Mouse (Mus musculus): Measurements from ENCODE around the gene Ptprn2. TPM values are rescaled to one million over a fixed set of nuclear protein-coding genes. Genes with fewer than 3 reads are reported as not detected.
A peak's percentile ranks its signal among the peaks of the same experiment; 100 is the strongest.

The Ptprn2 gene
- polyA plus RNA-seq, 1 experiment from 2014 or later: 7.9 TPM

DNA sequence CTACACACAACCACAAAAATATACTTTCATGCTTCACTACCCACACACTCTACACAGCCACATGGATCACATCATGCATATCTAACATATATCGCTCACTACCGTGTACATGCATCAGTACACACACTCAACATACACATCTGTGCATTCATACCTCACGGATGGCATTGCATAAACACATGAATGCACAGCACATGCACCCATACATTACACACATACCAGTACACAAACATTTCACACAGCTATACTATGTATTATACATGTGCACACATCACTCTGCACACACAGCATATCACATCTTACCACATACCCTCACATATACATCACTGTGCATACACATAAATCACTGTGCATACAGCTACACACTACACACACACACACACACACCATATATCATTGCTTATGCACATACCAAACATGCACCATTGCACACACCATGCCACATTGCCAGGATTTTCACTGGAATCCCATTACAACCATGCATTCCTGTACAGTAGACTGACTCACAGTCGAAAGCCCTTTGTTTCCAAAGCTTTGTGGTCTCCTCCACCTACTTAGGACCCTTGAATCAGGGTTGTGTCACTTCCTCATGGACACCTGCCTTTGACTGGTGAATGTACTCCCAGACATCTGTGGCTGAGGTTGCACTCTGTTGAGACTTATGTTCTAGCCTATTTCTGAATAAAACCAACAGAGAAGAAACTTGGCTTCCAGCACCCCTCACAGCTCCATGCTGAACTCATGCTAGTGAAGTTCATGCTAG is 607.0 kb downstream of the Ptprn2 start:
- 93% methylated on average over 4 of the region's 4 CpGs for WGBS
- no peaks in the 10 kb centered on the region for H3K9me3 ChIP-seq (replicated peaks)
- no peak overlapping the region for H3K4me3 ChIP-seq
- H3K27ac ChIP-seq (replicated peaks): no peak overlapping the region
- DNase-seq (ENCODE audit: low spot score): no peak
- H3K27me3 ChIP-seq (ENCODE audit: low read depth, poor library complexity, severe bottlenecking): peaks cover 5% of the 10 kb centered on the region; the same call in 1 of the 2 replicates
- H3K36me3 ChIP-seq: no peaks in the 10 kb centered on the region
- H3K4me1 ChIP-seq: peaks cover 4% of the 10 kb centered on the region

DNA sequence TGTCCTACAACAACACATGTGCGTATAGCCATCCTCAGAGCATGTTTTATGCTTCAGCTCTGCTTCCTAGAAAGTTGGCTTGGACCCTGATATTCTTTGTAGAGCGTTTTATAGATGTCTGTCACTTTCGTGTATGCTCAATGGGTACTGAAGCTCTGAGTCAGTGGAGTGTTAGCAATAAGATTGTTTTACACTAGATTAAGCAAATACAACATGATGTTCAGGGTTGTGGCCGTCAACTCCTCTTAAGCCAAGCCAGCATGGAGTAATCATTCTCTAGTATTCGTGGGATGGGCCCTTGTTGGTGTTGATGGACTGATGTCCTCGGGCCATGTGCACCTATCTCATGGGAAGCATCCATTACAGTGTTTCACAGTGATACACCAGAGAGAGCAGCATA is 610.4 kb downstream of the Ptprn2 start:
- no peaks in the 10 kb centered on the region for H3K9me3 ChIP-seq (replicated peaks)

DNA sequence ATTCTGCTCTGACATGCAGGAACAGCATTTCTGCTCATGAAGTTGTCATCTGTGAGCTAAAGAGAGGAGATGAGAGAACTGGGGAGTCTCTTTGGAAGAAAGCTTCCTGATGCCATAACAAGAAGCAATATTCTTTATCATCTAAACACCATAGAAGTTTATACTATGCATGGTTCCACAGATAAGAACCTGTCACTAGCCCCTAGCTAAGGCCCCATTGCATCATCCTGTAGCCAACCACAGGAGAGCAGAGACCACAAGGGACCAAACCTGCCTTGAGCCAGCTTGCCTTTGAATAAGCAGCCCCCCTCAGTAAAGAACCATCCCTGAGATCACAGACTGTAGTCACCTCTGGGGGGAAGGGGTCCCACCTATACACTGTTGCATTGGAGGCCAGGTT is 612.8 kb downstream of the Ptprn2 start:
- H3K27ac ChIP-seq (replicated peaks): no peak overlapping the region
- H3K36me3 ChIP-seq: no peaks in the 10 kb centered on the region
- no peak overlapping the region for H3K4me3 ChIP-seq
- peaks cover 5% of the 10 kb centered on the region; the same call in 1 of the 2 replicates for H3K27me3 ChIP-seq (ENCODE audit: low read depth, poor library complexity, severe bottlenecking)
- no peaks in the 10 kb centered on the region for H3K9me3 ChIP-seq (replicated peaks)
- peaks cover 18% of the 10 kb centered on the region for H3K4me1 ChIP-seq
- no peak for DNase-seq (ENCODE audit: low spot score)

More for the DNA sequence above, 610.4 kb downstream of the Ptprn2 start:
- Histone ChIP-seq H3K27me3 (ENCODE audit: low read depth, poor library complexity, severe bottlenecking) (peaks cover 5% of the 10 kb centered on the region; the same call in 1 of the 2 replicates), H3K4me1 (peaks cover 18% of the 10 kb centered on the region), H3K36me3 (no peaks in the 10 kb centered on the region), H3K27ac (replicated peaks) (no peak overlapping the region), H3K4me3 (no peak overlapping the region)
- DNase-seq (ENCODE audit: low spot score): no peak
- 80% methylated on average over 6 of the region's 6 CpGs for WGBS

DNA sequence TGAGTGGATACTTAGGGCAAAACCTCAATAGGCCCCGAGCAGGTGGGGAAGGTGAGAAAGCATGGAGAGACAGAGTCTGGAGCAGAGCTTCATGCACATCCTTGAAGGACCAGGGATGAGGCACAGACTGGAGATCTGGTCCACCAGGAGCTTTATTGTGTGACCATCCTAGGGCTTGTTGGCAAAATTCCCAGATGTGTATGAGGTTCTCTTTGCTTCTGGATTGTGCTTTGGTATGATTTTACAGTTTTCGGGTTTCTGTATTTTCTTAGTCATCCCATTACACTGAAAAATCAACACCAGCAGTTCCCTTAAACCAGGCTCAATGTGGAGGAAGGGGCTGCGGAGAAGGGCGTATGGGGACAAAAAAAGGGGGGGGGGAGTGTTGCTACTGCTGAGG is 621.2 kb downstream of the Ptprn2 start:
- H3K27me3 ChIP-seq (ENCODE audit: low read depth, poor library complexity, severe bottlenecking): peaks cover 35% of the 10 kb centered on the region
- peak overlapping the region; percentile 43 for H3K4me3 ChIP-seq
- H3K4me1 ChIP-seq: peaks cover 30% of the 10 kb centered on the region
- H3K27ac ChIP-seq (replicated peaks): peak overlapping the region; percentile 78
- H3K36me3 ChIP-seq: no peaks in the 10 kb centered on the region
- WGBS: 39% methylated on average over 4 of the region's 4 CpGs
- no peaks in the 10 kb centered on the region for H3K9me3 ChIP-seq (replicated peaks)
- DNase-seq (ENCODE audit: low spot score): no peak

DNA sequence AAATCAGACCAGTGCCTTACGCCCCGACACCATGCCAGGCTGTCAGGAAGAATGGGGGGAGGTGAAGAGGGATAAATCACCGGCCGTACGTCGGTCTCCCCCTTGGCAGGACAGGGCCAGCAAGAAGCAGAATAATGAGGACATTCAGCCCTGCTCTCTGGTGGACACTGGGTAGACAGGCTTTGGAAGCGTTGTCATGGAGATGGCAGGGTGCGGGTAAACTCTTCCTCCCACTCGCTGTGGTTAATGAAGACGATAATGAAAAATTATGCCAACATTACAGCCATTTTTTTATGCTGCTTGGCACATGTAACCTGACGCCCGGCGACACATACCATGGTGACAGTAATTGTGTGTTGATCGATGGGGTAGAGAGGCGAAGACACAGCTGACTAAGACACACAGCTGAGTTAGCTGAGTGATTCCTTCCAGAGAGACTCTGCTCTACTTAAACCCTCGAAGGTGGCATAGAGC is 621.7 kb downstream of the Ptprn2 start:
- Histone ChIP-seq H3K27me3 (ENCODE audit: low read depth, poor library complexity, severe bottlenecking) (peaks cover 35% of the 10 kb centered on the region), H3K27ac (replicated peaks) (peak overlapping the region; percentile 78), H3K9me3 (replicated peaks) (no peaks in the 10 kb centered on the region), H3K36me3 (no peaks in the 10 kb centered on the region), H3K4me3 (peak overlapping the region; percentile 43), H3K4me1 (peaks cover 30% of the 10 kb centered on the region)
- 23% methylated on average over 16 of the region's 16 CpGs for WGBS
- DNase-seq (ENCODE audit: low spot score): peak; percentile 75

DNA sequence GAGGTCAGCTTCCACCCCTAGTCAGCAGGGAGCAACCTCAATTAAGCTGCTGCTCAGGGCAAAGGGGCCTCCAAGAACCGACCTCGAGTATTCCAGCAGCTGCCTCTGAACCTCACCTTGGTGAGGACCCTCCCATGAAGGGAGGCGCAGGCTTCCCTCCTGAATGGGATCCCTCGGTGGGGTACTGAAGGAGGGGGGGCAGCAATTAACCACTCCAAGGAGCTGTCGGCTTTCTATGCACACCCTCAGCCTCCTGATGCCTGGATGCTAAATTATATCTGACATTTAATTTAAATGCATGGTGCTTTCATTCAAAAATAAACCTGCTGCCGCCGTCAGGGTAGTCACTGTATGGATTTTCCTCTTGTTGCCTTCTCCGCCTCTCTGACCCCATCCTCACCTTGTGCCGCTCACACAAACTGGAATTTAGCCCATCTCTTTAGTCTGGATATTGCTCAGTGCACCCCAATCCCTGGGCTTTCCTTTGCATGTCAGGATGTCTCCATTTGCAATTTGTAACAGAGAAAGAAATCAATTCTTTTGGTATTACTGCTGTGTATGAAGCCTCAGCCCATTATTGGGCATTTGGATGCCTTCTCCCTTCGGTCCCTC is 629.8 kb downstream of the Ptprn2 start:
- Histone ChIP-seq H3K9me3 (replicated peaks) (no peaks in the 10 kb centered on the region), H3K27me3 (ENCODE audit: low read depth, poor library complexity, severe bottlenecking) (no peaks in the 10 kb centered on the region), H3K4me3 (no peak overlapping the region), H3K27ac (replicated peaks) (peak overlapping the region; percentile 42), H3K4me1 (peaks cover 20% of the 10 kb centered on the region), H3K36me3 (no peaks in the 10 kb centered on the region)
- no peak for DNase-seq (ENCODE audit: low spot score)
- 62% methylated on average over 10 of the region's 10 CpGs for WGBS

DNA sequence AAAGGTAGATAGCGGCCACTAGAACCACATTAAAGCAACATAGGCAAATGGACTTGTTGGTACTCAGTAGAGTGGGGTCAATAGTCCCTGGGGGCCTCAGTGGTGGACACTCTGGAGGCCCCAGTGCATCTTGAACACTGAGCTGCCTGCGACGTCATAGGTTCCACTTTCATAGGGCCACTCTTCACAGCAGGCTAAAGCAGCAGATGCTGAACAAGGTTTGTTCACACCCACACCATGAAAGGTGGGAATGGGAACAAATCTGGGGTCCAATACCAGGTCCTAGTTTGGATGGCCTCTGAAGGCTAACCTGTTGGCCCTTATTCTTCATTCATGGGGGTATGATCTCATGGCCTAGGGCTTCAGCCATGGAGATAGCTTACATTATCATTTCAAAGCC is 641.6 kb downstream of the Ptprn2 start:
- DNase-seq (ENCODE audit: low spot score): no peak
- Histone ChIP-seq H3K4me1 (peaks cover 26% of the 10 kb centered on the region), H3K36me3 (no peaks in the 10 kb centered on the region), H3K27ac (replicated peaks) (0 out of 2 replicates have a peak overlapping the region, but pooled peaks have one; percentile 17), H3K9me3 (replicated peaks) (no peaks in the 10 kb centered on the region), H3K4me3 (no peak overlapping the region), H3K27me3 (ENCODE audit: low read depth, poor library complexity, severe bottlenecking) (peaks cover 4% of the 10 kb centered on the region)
- 92% methylated on average over 3 of the region's 3 CpGs for WGBS

DNA sequence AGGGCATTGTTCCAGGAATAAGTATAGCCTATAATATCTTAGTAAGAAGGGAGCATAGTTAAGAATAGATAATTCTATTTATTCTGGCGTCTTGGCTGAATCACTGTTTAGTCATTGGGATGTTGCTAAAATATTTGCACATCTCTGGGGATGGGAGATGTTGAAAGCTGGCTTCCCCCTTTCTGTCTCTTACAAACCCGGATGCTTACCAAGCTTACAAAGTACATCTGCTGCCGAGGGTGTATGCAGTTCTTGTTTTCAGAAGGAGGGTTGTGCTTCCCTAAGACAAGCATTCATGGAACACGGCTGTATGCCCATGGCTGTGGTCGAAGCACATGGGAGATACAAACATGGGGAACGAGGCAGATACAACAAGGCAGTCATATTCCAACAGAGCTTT is 642.0 kb downstream of the Ptprn2 start:
- peaks cover 4% of the 10 kb centered on the region for H3K27me3 ChIP-seq (ENCODE audit: low read depth, poor library complexity, severe bottlenecking)
- no peaks in the 10 kb centered on the region for H3K36me3 ChIP-seq
- H3K27ac ChIP-seq (replicated peaks): 0 out of 2 replicates have a peak overlapping the region, but pooled peaks have one; percentile 28
- H3K4me1 ChIP-seq: peaks cover 30% of the 10 kb centered on the region
- DNase-seq (ENCODE audit: low spot score): no peak
- no peaks in the 10 kb centered on the region for H3K9me3 ChIP-seq (replicated peaks)
- H3K4me3 ChIP-seq: no peak overlapping the region
- WGBS: 86% methylated on average over 6 of the region's 6 CpGs

DNA sequence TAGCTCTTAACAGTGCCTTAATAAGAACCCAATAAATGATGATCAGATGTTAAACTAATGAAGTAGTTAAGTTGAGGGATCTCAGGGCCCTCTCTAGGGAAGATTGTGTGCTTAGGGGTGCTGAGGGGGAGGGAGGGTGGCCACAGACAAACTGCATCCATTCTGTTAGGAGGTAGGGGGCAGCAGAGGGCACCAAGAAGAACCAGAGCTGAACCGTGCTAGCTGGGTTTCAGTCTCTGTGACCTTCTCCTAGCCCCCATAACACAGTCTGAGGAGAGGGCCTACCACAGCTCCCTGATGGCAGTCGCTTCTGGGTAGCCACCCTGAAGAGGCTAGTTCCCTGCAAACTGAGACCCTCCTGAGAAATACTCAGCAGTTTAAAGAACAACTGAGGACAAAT is 646.6 kb downstream of the Ptprn2 start:
- peak; percentile 34 for DNase-seq (ENCODE audit: low spot score)

DNA sequence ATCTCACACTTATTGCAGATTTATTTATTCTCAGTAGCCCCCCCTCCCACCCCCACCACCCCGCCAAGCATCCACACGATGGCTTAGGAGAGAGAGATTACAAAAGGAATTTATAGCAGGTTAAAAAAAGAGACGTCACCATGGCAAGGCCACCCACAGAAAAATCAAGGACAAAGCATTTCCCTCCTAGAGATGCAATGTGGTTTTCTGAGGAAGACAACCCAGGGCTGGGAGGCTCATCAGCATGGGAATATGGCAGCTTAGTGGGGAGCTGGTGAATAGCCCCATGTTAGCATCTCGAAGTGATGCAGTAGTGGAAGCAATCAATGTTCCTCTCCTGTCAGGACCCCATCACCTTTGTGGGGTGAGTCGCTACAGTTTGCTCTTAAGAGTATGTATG is 649.7 kb downstream of the Ptprn2 start:
- no peak for DNase-seq (ENCODE audit: low spot score)
- WGBS: 73% methylated on average over 5 of the region's 5 CpGs
- Histone ChIP-seq H3K4me1 (peaks cover 24% of the 10 kb centered on the region), H3K27ac (replicated peaks) (0 out of 2 replicates have a peak overlapping the region, but pooled peaks have one; percentile 0), H3K27me3 (ENCODE audit: low read depth, poor library complexity, severe bottlenecking) (no peaks in the 10 kb centered on the region; the same call in 1 of the 2 replicates), H3K36me3 (no peaks in the 10 kb centered on the region), H3K4me3 (no peak overlapping the region), H3K9me3 (replicated peaks) (no peaks in the 10 kb centered on the region)

More for the DNA sequence above, 646.6 kb downstream of the Ptprn2 start:
- Histone ChIP-seq H3K4me3 (no peak overlapping the region), H3K9me3 (replicated peaks) (no peaks in the 10 kb centered on the region), H3K36me3 (no peaks in the 10 kb centered on the region), H3K27me3 (ENCODE audit: low read depth, poor library complexity, severe bottlenecking) (peaks cover 4% of the 10 kb centered on the region), H3K4me1 (peaks cover 44% of the 10 kb centered on the region), H3K27ac (replicated peaks) (0 out of 2 replicates have a peak overlapping the region, but pooled peaks have one; percentile 30)
- WGBS: 17% methylated on average over 2 of the region's 2 CpGs

DNA sequence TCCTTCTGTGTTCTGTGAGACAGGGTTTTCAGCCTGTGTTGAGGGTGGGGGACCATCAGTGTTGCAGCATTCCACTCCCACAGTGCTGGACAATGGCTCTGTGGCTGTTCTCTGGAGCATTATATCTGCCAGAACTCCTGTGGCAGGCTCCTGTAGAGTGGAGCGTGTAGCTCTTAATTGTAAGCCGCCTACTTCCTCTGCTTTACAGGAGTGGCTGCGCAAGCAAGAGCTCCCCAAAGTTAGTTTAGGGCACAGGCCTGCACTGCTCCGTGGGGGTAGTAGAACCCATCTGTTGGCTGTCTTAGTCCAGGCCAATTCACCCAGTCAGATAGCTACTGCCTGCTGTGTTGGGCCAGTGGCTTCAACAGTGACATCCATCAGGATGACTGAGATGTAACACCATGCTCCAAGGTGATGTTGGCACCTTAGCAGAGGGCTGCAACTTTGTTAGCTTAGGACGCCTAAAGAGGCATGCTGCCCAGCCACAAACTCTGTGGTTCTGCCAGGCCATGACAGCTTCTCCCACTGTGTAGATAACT is 651.0 kb downstream of the Ptprn2 start:
- Histone ChIP-seq H3K9me3 (replicated peaks) (no peaks in the 10 kb centered on the region), H3K36me3 (no peaks in the 10 kb centered on the region), H3K4me3 (no peak overlapping the region), H3K27ac (replicated peaks) (0 out of 2 replicates have a peak overlapping the region, but pooled peaks have one; percentile 0), H3K27me3 (ENCODE audit: low read depth, poor library complexity, severe bottlenecking) (no peaks in the 10 kb centered on the region; the same call in 1 of the 2 replicates), H3K4me1 (peaks cover 24% of the 10 kb centered on the region)
- no peak for DNase-seq (ENCODE audit: low spot score)
- WGBS: 76% methylated on average over 5 of the region's 5 CpGs

DNA sequence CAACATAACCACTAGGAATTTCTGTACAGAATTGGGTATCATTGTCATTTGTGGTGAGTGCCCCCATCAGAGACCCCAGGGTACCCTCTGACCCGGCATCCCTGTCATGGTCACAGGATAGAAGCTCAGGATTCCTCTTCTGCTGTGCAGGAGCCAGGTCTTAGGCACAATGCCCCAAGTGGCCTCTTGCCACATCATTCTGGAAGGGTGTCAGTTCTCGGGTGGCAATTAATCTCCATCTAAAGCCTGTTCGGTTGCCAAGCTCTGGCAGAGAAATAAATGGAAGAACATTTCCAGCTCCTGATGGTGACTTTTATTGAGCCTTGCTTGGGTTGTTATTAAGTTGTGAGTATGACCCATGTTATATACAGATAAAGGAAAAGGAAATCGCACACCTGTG is 655.4 kb downstream of the Ptprn2 start:
- Histone ChIP-seq H3K4me3 (no peak overlapping the region), H3K27ac (replicated peaks) (no peak overlapping the region), H3K9me3 (replicated peaks) (no peaks in the 10 kb centered on the region), H3K27me3 (ENCODE audit: low read depth, poor library complexity, severe bottlenecking) (no peaks in the 10 kb centered on the region), H3K4me1 (peaks cover 7% of the 10 kb centered on the region), H3K36me3 (peaks cover 36% of the 10 kb centered on the region)
- no peak for DNase-seq (ENCODE audit: low spot score)
- 88% methylated on average over 4 of the region's 4 CpGs for WGBS

DNA sequence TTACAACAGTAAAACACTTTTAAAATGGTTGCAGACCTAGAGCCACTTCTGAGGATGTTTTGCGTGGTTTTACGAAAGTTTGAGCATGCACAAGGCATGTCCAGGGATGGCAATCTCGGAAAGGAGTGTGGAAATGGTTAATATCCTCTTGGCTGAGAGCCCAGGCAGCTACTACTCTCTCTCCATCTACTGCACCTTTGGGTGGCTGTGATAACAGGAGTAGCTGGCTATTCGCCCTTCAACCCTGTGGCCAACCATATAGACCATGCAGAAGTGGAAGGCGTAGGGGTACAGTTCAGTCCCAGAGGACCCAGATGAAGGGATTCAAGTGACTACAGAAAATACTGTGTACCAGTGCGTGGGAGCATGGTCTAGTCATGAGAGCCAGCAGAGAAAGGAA is 655.9 kb downstream of the Ptprn2 start:
- no peak overlapping the region for H3K27ac ChIP-seq (replicated peaks)
- no peak overlapping the region for H3K4me3 ChIP-seq
- peaks cover 3% of the 10 kb centered on the region for H3K4me1 ChIP-seq
- 94% methylated on average over 6 of the region's 6 CpGs for WGBS
- no peak for DNase-seq (ENCODE audit: low spot score)
- no peaks in the 10 kb centered on the region for H3K27me3 ChIP-seq (ENCODE audit: low read depth, poor library complexity, severe bottlenecking)
- no peaks in the 10 kb centered on the region for H3K9me3 ChIP-seq (replicated peaks)
- peaks cover 40% of the 10 kb centered on the region for H3K36me3 ChIP-seq

All from midbrain, embryonic 10.5 days (tissue).